Mouse (Mus musculus) forebrain, embryonic 12.5 days (tissue): ENCODE measurements around the gene Cd200r3. TPM values are rescaled to one million over a fixed set of nuclear protein-coding genes. Genes with fewer than 3 reads are reported as not detected.

Experiments used
- ATAC-seq: fragments of 200-750 bp; cut with Nextera tagmentation; 2 replicates; pipeline ENCODE4 v1.8.0; 2017; ENCODE audit warnings: moderate TSS enrichment; ENCODE audit not compliant: low FRiP score
- H3K27ac ChIP-seq: fragments of 300-500 bp; sonication (generic); 2 replicates; pipeline ENCODE4 v1.5.1; 2016; ENCODE audit warnings: mild to moderate bottlenecking
- H3K27me3 ChIP-seq: fragments of 300-500 bp; sonication (generic); 2 replicates; pipeline ENCODE4 v1.6.1; 2016; ENCODE audit warnings: mild to moderate bottlenecking
- H3K36me3 ChIP-seq: fragments of 300-500 bp; sonication (generic); replicated peaks from 2 replicates; pipeline ENCODE4 v1.6.1; 2016; ENCODE audit warnings: mild to moderate bottlenecking
- H3K4me1 ChIP-seq: fragments of 300-500 bp; sonication (generic); 2 replicates; pipeline ENCODE4 v1.6.1; 2016
- H3K4me2 ChIP-seq: fragments of 300-500 bp; sonication (generic); 2 replicates; pipeline ENCODE4 v1.6.1; 2016; ENCODE audit warnings: mild to moderate bottlenecking, moderate library complexity
- H3K4me3 ChIP-seq: fragments of 300-500 bp; sonication (generic); replicated peaks from 2 replicates; pipeline ENCODE4 v1.5.1; 2016; ENCODE audit warnings: mild to moderate bottlenecking
- H3K9ac ChIP-seq: fragments of 300-500 bp; sonication (generic); 2 replicates; pipeline ENCODE4 v1.6.1; 2016; ENCODE audit warnings: mild to moderate bottlenecking
- H3K9me3 ChIP-seq: fragments of 300-500 bp; sonication (generic); 2 replicates; pipeline ENCODE4 v1.6.1; 2016
- WGBS: fragments of 180-500 bp; shearing (Covaris S2); methylation state at CpG from one replicate; pipeline ENCODE4 v1.1.7; 2016; 5-methylcytosine and 5-hydroxymethylcytosine counted together
- polyA plus RNA-seq: library from polyadenylated mRNA; unstranded; fragments of >200 nt; fragmentation: Nextera tagmentation; extraction: Ambion mirVana; gene quantifications from 2 replicates; pipeline ENCODE4 v1.2.1, GENCODE M21; 2016

Gene Cd200r3
- polyA plus RNA-seq, 1 experiment from 2014 or later = not detected

DNA sequence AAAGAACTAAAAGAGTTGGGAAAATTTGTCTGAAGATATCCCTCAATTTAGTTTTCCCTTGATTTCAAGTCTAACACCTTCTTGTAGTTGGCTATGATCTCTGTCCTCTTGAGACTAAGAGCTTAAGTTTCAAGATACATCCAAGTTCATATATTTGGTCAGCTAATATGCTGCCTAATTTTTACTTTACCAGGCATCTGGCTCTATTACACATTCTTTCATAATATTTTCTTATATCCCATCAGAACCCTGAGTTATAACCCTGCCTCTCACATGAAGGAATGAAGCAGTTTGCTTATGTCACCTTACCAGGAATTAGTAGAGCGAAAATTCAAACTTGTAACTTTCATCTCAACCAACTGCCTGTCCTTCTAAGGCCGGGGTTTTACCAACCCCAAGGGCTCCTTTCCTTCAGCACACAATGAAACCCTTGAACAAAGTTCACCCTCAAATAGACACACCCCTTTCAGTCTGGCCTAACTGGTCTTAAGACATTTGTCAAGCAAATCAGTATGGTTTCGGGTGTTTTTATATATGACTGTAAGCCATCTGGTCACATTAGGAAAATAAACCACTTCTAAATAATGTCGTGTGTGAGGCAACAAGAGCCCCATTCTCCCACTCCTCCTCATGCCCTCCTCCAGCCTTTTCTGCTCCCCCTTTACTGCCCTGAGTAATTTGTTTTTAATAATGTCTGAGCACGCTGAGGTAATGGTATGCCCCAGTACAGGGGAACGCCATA lies 33.6 kb downstream of the Cd200r3 start:
- no peaks in the 10 kb centered on the region for H3K9me3 ChIP-seq
- 37% methylated on average over 6 of the region's 6 CpGs for WGBS
- no peak overlapping the region for H3K9ac ChIP-seq
- H3K4me3 ChIP-seq = no peak overlapping the region
- ATAC-seq = no peak
- no peaks in the 10 kb centered on the region for H3K36me3 ChIP-seq
- H3K27ac ChIP-seq = no peak overlapping the region
- no peaks in the 10 kb centered on the region for H3K4me1 ChIP-seq
- H3K4me2 ChIP-seq = no peak overlapping the region
- no peaks in the 10 kb centered on the region for H3K27me3 ChIP-seq

- Histone ChIP-seq H3K36me3 (no peaks in the 10 kb centered on the region), H3K4me3 (no peak overlapping the region), H3K9me3 (no peaks in the 10 kb centered on the region), H3K9ac (no peak overlapping the region), H3K4me2 (no peak overlapping the region), H3K27me3 (no peaks in the 10 kb centered on the region), H3K4me1 (no peaks in the 10 kb centered on the region), H3K27ac (no peak overlapping the region)
- 87% methylated on average over 2 of the region's 2 CpGs for WGBS
- no peak for ATAC-seq
Measured at GRCm38 (mm10) chr16:44978193-44978592, 34.7 kb downstream of the Cd200r3 start.

DNA sequence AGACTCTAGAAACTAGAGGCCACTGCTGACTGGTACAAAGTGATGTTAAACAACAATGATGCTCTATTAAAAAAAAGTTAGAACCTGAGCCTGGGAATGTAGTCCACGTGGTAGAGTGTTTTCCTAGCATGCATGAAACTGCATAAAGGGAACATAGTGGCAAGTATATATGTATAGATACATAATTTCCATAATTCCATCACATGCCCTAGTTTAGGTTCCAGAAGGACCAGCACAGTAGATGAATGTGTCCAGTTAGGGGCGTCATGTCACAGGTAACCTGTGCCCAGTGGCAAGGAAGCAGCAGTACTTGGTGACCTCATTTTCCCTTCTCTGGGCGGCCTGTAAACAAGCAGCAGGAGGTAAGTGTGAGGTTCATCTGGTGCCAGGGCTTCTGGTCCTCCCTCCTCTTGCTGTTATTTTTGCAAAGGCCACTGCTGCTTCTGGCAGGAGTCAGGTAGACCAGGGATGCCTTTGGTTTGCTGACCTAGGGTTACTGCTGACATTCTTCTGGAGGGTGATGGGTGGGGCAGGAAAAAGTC lies 35.9 kb downstream of the Cd200r3 start:
- H3K4me1 ChIP-seq = no peaks in the 10 kb centered on the region
- H3K27ac ChIP-seq = no peak overlapping the region
- H3K4me3 ChIP-seq = no peak overlapping the region
- no peaks in the 10 kb centered on the region for H3K27me3 ChIP-seq
- no peaks in the 10 kb centered on the region for H3K9me3 ChIP-seq
- 83% methylated on average over 3 of the region's 3 CpGs for WGBS
- H3K4me2 ChIP-seq = no peak overlapping the region
- no peak overlapping the region for H3K9ac ChIP-seq
- H3K36me3 ChIP-seq = no peaks in the 10 kb centered on the region
- ATAC-seq = no peak

DNA sequence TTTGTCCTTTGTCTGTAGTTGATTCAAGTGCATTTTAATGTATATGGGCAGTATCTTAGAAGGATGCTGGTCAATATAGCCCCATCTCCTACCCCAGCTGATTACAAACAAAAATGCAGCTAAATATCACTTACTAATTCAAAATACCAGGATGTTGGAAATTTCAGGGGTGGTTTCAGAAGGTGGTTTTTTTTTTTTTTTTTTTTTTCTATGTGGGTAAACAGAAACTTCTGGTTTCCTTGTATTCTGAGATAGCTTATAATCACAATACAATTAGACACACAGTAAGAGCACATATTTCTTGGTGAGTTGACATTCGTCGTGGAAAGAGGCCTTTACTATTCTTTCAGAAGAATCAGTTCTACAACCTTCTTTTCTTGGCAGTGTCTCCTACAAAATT lies 39.5 kb downstream of the Cd200r3 start:
- WGBS = 92% methylated on average over 2 of the region's 2 CpGs
- H3K4me3 ChIP-seq = no peak overlapping the region
- no peak overlapping the region for H3K9ac ChIP-seq
- ATAC-seq = no peak
- H3K27ac ChIP-seq = no peak overlapping the region
- H3K27me3 ChIP-seq = no peaks in the 10 kb centered on the region
- no peaks in the 10 kb centered on the region for H3K4me1 ChIP-seq
- H3K4me2 ChIP-seq = no peak overlapping the region
- H3K9me3 ChIP-seq = no peaks in the 10 kb centered on the region
- no peaks in the 10 kb centered on the region for H3K36me3 ChIP-seq

GRCm38 (mm10) chr16:44983379-44984060 lies 40.0 kb downstream of the Cd200r3 start:
- Histone ChIP-seq H3K4me2 (no peak overlapping the region), H3K27ac (no peak overlapping the region), H3K9ac (no peak overlapping the region), H3K9me3 (no peaks in the 10 kb centered on the region), H3K27me3 (no peaks in the 10 kb centered on the region), H3K36me3 (no peaks in the 10 kb centered on the region), H3K4me1 (no peaks in the 10 kb centered on the region), H3K4me3 (no peak overlapping the region)
- no peak for ATAC-seq
- 78% methylated on average over 3 of the region's 3 CpGs for WGBS

DNA sequence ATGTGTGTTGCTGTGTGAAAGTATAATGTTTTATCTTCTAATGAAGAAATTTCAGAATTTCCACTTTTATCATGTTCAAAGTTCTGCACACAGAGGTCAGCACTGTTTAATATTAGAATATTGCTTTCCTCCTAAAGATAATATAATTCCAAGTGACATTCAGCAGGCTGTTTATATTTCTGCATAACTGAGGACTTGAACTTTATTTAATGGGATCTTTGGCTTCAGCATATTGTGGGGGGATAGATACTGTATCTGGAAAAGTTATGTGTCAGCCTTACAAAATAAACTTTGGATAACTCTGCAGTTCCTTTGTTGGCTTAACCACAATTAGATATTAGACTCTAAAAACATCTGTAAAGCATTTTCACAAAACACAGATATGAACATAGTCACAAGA lies 40.6 kb downstream of the Cd200r3 start:
- Histone ChIP-seq H3K27me3 (no peaks in the 10 kb centered on the region), H3K9me3 (no peaks in the 10 kb centered on the region), H3K4me1 (no peaks in the 10 kb centered on the region), H3K4me3 (no peak overlapping the region), H3K36me3 (no peaks in the 10 kb centered on the region), H3K27ac (no peak overlapping the region), H3K9ac (no peak overlapping the region), H3K4me2 (no peak overlapping the region)
- no peak for ATAC-seq

DNA sequence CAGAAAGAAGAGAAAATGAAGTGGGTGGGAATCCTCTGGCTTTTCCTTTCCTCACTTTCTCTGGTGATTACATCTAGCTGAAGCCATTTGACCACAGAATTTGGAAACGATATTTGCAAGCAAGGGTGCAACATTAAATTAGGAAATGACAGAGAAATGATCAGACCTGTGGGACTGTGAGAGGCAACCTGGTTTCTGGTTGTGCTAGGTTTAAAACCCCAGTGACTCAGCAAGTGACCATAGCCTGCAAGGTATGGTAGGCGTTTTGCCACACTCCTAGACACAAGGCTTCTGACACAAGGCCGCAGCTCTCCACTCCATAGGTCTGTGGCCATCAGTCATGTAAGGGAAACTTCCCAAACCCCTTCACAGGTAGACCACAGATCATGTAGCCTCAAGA lies 41.4 kb downstream of the Cd200r3 start:
- Histone ChIP-seq H3K27ac (no peak overlapping the region), H3K9me3 (no peaks in the 10 kb centered on the region), H3K9ac (no peak overlapping the region), H3K27me3 (no peaks in the 10 kb centered on the region), H3K4me2 (no peak overlapping the region), H3K36me3 (no peaks in the 10 kb centered on the region), H3K4me1 (no peaks in the 10 kb centered on the region), H3K4me3 (no peak overlapping the region)
- ATAC-seq = no peak
- 85% methylated on average over 3 of the region's 3 CpGs for WGBS

DNA sequence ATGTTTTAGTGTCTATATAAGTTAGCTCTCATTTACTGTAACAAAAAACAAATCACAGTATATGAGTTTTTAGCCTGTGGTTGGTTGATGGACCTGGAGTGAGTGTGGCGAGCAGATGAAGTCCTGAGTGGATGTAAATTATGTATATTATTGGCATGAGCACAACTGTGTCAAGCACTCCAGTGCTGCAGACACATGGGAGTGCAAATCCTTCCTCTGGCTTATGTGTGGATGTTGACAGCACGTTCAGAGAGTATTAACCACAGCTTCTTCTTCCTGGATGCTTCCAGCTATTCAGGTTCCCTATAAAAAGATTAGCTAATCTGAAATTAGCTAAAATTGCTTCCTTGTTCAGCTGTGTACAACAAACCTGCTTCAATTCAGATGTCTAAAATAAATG lies 42.6 kb downstream of the Cd200r3 start:
- H3K9me3 ChIP-seq = no peaks in the 10 kb centered on the region
- H3K36me3 ChIP-seq = no peaks in the 10 kb centered on the region
- no peaks in the 10 kb centered on the region for H3K27me3 ChIP-seq
- H3K9ac ChIP-seq = no peak overlapping the region
- no peak overlapping the region for H3K4me2 ChIP-seq
- no peak overlapping the region for H3K4me3 ChIP-seq
- no peak for ATAC-seq
- H3K4me1 ChIP-seq = no peaks in the 10 kb centered on the region
- H3K27ac ChIP-seq = no peak overlapping the region
- 53% methylated on average over 2 of the region's 2 CpGs for WGBS

DNA sequence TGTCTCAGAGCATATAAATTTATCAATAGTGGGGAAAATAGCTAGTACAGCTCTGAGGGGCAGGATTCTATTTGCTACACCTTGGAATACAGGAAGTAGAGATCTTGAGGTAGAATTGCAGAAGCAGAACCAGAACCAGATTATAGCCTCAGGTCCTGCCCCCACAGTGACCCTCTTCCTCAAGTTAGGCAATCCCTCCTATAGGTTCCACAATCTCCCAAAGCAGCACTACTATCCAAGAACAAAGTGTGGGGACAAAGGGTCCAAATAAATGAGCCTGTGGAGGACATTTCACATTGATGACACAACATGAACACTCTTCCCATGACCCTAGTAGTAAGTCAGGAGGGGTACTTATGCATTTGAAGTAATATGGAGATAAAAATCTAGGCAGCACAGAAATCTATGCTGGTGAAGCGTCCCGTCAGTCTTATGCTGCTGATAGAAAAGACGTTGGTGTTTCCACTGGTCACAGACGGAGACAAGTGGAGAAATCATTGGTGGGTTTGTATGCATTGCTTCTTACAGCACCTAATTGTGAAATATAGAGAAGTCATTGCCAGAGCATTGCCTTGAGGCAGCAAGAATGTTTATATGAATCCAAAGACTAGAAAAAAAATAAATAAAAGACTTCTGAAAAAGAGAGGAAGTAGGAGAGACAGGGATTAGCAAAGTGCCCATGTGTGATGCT lies 45.3 kb downstream of the Cd200r3 start:
- no peak overlapping the region for H3K4me2 ChIP-seq
- no peaks in the 10 kb centered on the region for H3K36me3 ChIP-seq
- H3K9me3 ChIP-seq = no peaks in the 10 kb centered on the region
- no peaks in the 10 kb centered on the region for H3K4me1 ChIP-seq
- WGBS = 92% methylated on average over 4 of the region's 4 CpGs
- H3K4me3 ChIP-seq = no peak overlapping the region
- H3K9ac ChIP-seq = no peak overlapping the region
- H3K27ac ChIP-seq = no peak overlapping the region
- no peak for ATAC-seq
- H3K27me3 ChIP-seq = no peaks in the 10 kb centered on the region

DNA sequence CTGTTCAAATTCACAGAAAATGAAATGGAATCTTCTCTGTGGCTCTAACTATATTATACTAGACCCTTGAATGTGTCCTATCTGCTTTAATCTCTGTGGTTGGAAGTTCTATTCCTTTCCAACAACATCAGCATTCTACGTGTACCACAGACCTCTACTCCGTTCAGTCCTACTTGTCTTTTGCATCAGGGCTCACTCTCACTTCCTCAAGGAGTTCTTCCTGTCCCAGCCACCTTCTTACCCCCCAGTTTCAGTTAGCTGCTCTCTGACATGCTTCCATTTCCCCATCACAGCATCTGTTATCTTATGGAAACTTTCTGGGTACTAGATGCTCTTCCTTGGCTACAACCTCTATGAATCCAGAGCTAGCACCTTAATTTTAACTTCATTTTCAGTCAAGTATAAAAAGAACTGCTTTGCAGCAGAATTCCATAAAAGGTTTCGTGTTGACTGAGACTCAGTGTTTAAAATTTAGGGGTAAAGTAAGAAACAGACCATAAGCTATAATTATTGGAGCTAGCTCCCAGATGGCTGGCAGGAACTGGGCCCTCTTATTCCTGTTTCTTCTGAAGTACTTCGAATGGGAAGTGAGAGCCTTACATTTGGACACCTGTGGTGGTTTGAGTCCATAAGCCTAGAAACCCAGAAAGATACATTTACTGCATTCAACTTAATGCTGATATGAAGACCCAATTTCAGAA lies 50.0 kb downstream of the Cd200r3 start:
- WGBS = 91% methylated on average over 4 of the region's 4 CpGs
- no peaks in the 10 kb centered on the region for H3K4me1 ChIP-seq

DNA sequence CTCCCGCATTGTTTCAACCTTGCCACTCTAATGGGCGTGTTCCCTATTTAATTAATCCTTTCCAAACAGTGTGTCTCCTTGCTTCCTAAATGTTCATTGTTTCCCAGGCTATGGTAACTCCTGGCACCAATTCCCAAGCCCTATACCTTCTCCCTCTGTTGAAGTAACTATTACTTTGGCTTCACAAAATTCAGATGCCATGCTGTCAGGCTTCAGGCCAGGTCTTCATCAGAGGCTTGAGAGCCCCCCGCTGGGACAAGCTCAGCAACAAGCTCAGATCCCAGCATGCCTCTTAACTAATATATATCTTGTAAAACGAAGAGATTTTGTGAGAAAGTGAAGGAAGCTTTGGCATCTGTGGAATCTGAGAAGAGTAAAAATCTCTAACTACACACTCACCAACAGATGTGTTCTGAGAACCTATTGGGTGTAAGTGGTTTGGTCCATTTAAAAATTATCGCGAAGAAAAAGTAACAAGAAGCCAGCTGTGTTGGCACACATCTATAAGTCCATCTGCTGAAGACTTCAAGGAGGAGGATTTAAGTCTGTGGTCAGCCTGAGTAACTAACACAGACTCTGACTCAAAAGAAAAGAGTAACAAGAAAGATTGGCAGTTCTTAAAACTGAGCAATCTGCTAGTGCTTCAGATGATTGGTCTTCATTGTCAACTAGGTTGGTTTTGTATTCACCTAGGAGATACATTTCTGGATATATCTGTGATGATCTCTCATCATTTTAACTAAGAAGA lies 50.9 kb downstream of the Cd200r3 start:
- Histone ChIP-seq H3K27ac (no peak overlapping the region), H3K27me3 (no peaks in the 10 kb centered on the region), H3K36me3 (no peaks in the 10 kb centered on the region), H3K4me2 (no peak overlapping the region), H3K9ac (no peak overlapping the region), H3K4me1 (no peaks in the 10 kb centered on the region), H3K4me3 (no peak overlapping the region), H3K9me3 (no peaks in the 10 kb centered on the region)
- ATAC-seq = no peak
- whole genome bisulfite sequencing = 74% methylated on average over 6 of the region's 6 CpGs

More for the DNA sequence above, 50.0 kb downstream of the Cd200r3 start:
- Histone ChIP-seq H3K9ac (no peak overlapping the region), H3K4me2 (no peak overlapping the region), H3K27me3 (no peaks in the 10 kb centered on the region), H3K9me3 (no peaks in the 10 kb centered on the region), H3K27ac (no peak overlapping the region), H3K4me3 (no peak overlapping the region), H3K36me3 (no peaks in the 10 kb centered on the region)
- no peak for ATAC-seq
